Mouse (Mus musculus) urinary bladder, adult 18-20 months (tissue): ENCODE measurements around the gene Plscr3.

Experiments used
- DNase-seq, 2 experiments: peaks; one replicate each; pipeline ENCODE4 v3.0.0; 2022; ENCODE audit warnings: low spot score in 2 of 2, mixed read lengths in 2 of 2

The Plscr3 gene

GRCm38 (mm10) chr11:69846198-69846680 is at the start of gene Plscr3:
Plscr3 (plus strand) TSS chr11:69846376.
- peak; percentile 87 to 94 for DNase-seq

GRCm38 (mm10) chr11:69797924-69798323 is 48.3 kb upstream of the Plscr3 start:
- no peak for DNase-seq

- DNase-seq: no peak
Measured at GRCm38 (mm10) chr11:69799394-69800137, 46.6 kb upstream of the Plscr3 start.

- no peak for DNase-seq
Measured at GRCm38 (mm10) chr11:69800138-69800391, 46.1 kb upstream of the Plscr3 start.

GRCm38 (mm10) chr11:69800392-69801197 is 45.6 kb upstream of the Plscr3 start:
- DNase-seq: peak in 1 of 2 experiments; percentile 36

GRCm38 (mm10) chr11:69801379-69801977 is 44.7 kb upstream of the Plscr3 start, which contains the start of gene Fgf11:
Fgf11 (minus strand) TSS chr11:69801857.
- peak in 1 of 2 experiments; percentile 29 for DNase-seq

GRCm38 (mm10) chr11:69802648-69803105 is 43.5 kb upstream of the Plscr3 start:
- peak; percentile 72 to 79 for DNase-seq

- DNase-seq: no peak
Measured at GRCm38 (mm10) chr11:69803328-69803727, 42.8 kb upstream of the Plscr3 start.

- peak; percentile 45 to 62 for DNase-seq
Measured at GRCm38 (mm10) chr11:69803786-69804651, 42.2 kb upstream of the Plscr3 start.

GRCm38 (mm10) chr11:69804652-69804940 is 41.6 kb upstream of the Plscr3 start:
- DNase-seq: peak in 1 of 2 experiments; percentile 16

- peak; percentile 37 to 72 for DNase-seq
Measured at GRCm38 (mm10) chr11:69804972-69805909, 40.9 kb upstream of the Plscr3 start, which contains the start of gene Tmem102. Tmem102 (minus strand) TSS chr11:69805624.

- no peak for DNase-seq
Measured at GRCm38 (mm10) chr11:69806378-69806777, 39.8 kb upstream of the Plscr3 start.

- DNase-seq: no peak
Measured at GRCm38 (mm10) chr11:69807641-69808040, 38.5 kb upstream of the Plscr3 start.

- no peak for DNase-seq
Measured at GRCm38 (mm10) chr11:69810280-69810679, 35.9 kb upstream of the Plscr3 start.

GRCm38 (mm10) chr11:69815155-69815554 is 31.0 kb upstream of the Plscr3 start, which contains the start of gene Gm39566:
Gm39566 (minus strand) TSS chr11:69815298.
- no peak for DNase-seq

GRCm38 (mm10) chr11:69816520-69816919 is 29.7 kb upstream of the Plscr3 start:
- DNase-seq: no peak

- DNase-seq: no peak
Measured at GRCm38 (mm10) chr11:69818365-69818764, 27.8 kb upstream of the Plscr3 start, which contains the start of gene Spem2. Spem2 (minus strand) TSS chr11:69818465.

- no peak for DNase-seq
Measured at GRCm38 (mm10) chr11:69818871-69819270, 27.3 kb upstream of the Plscr3 start.

GRCm38 (mm10) chr11:69822080-69822479 is 24.1 kb upstream of the Plscr3 start, which contains the start of gene Spem1:
Spem1 (minus strand) TSS chr11:69822180.
- DNase-seq: no peak

- DNase-seq: no peak
Measured at GRCm38 (mm10) chr11:69823456-69823855, 22.7 kb upstream of the Plscr3 start.
